Mouse (Mus musculus): Measurements from ENCODE around the gene Mgat5b. TPM values are rescaled to one million over a fixed set of nuclear protein-coding genes. Genes with fewer than 3 reads are reported as not detected.

The Mgat5b gene
- polyA plus RNA-seq (2014; fragmentation: Illumina TruSeq; extraction: RNeasy Lipid Tissue Mini Kit (QIAGEN cat#74804); ENCODE audit: low read depth, low replicate concordance), result not detected

GRCm38 (mm10) chr11:116918323-116919185 lies at the start of gene Mgat5b:
Gene Mgat5b (plus strand): TSS chr11:116918863.

Other genes starting within 250 kb of the Mgat5b start
- not detected for gene St6galnac1, start 143.4 kb upstream of the Mgat5b start, polyA plus RNA-seq (2014; fragmentation: Illumina TruSeq; extraction: RNeasy Lipid Tissue Mini Kit (QIAGEN cat#74804); ENCODE audit: low read depth, low replicate concordance)
- 8.5 TPM for gene Mxra7, start 90.8 kb upstream of the Mgat5b start, polyA plus RNA-seq (2014; fragmentation: Illumina TruSeq; extraction: RNeasy Lipid Tissue Mini Kit (QIAGEN cat#74804); ENCODE audit: low read depth, low replicate concordance)
- 55.8 TPM for gene Mettl23, start 75.6 kb upstream of the Mgat5b start, polyA plus RNA-seq (2014; fragmentation: Illumina TruSeq; extraction: RNeasy Lipid Tissue Mini Kit (QIAGEN cat#74804); ENCODE audit: low read depth, low replicate concordance)
- gene Jmjd6, start 75.4 kb upstream of the Mgat5b start, polyA plus RNA-seq (2014; fragmentation: Illumina TruSeq; extraction: RNeasy Lipid Tissue Mini Kit (QIAGEN cat#74804); ENCODE audit: low read depth, low replicate concordance), result 7.7 TPM
- 17.7 TPM for gene Mfsd11, start 66.4 kb upstream of the Mgat5b start, polyA plus RNA-seq (2014; fragmentation: Illumina TruSeq; extraction: RNeasy Lipid Tissue Mini Kit (QIAGEN cat#74804); ENCODE audit: low read depth, low replicate concordance)
- 782 TPM for gene Srsf2, start 65.8 kb upstream of the Mgat5b start, polyA plus RNA-seq (2014; fragmentation: Illumina TruSeq; extraction: RNeasy Lipid Tissue Mini Kit (QIAGEN cat#74804); ENCODE audit: low read depth, low replicate concordance)
- gene Sec14l1, start 196.3 kb downstream of the Mgat5b start, polyA plus RNA-seq (2014; fragmentation: Illumina TruSeq; extraction: RNeasy Lipid Tissue Mini Kit (QIAGEN cat#74804); ENCODE audit: low read depth, low replicate concordance), result 9.3 TPM